In genomic region chr7:118706051-118706450, GRCm38 (mm10) we compare ENCODE assay signal across 8 mouse cellular contexts. TPM values are rescaled to one million over a fixed set of nuclear protein-coding genes. Genes with fewer than 3 reads are reported as not detected.
DNase-seq lines count a peak whose midpoint lies in the region; ATAC-seq and TF ChIP-seq lines count a peak whose summit lies in the region.

No protein-coding gene starts in this region.

- H3K9ac ChIP-seq in kidney, embryonic 16.5 days (replicated peaks; ENCODE audit: low read length) = peak overlapping the region; percentile 90
- H3K9ac ChIP-seq in hindbrain, embryonic 15.5 days = no peak overlapping the region
- no peak overlapping the region for H3K9ac ChIP-seq in midbrain, embryonic 15.5 days

- H3K9me3 ChIP-seq in kidney, embryonic 16.5 days (ENCODE audit: low read length) = no peaks in the 10 kb centered on the region
- no peaks in the 10 kb centered on the region for H3K9me3 ChIP-seq in hindbrain, embryonic 15.5 days
- H3K9me3 ChIP-seq in midbrain, embryonic 15.5 days = no peaks in the 10 kb centered on the region

- H3K36me3 ChIP-seq in kidney, embryonic 16.5 days (ENCODE audit: insufficient read depth, low read length) = 0 out of 2 replicates have a peak, but pooled peaks cover 5% of the 10 kb centered on the region
- H3K36me3 ChIP-seq in hindbrain, embryonic 15.5 days = no peaks in the 10 kb centered on the region
- H3K36me3 ChIP-seq in midbrain, embryonic 15.5 days (replicated peaks) = no peaks in the 10 kb centered on the region

- H3K4me3 ChIP-seq in kidney, embryonic 16.5 days (ENCODE audit: low read length) = peak overlapping the region; percentile 81
- peak overlapping the region; percentile 68 for H3K4me3 ChIP-seq in cortical plate, adult 2 months (ENCODE audit: insufficient read depth, low read length)
- peak overlapping the region; percentile 71 for H3K4me3 ChIP-seq in hindbrain, embryonic 15.5 days
- H3K4me3 ChIP-seq in midbrain, embryonic 15.5 days = peak overlapping the region; percentile 77

- peak overlapping the region; percentile 92 for H3K27ac ChIP-seq in kidney, embryonic 16.5 days (ENCODE audit: low read length)
- peak overlapping the region; percentile 85 for H3K27ac ChIP-seq in cortical plate, adult 2 months (ENCODE audit: insufficient read depth, low read length)
- H3K27ac ChIP-seq in hindbrain, embryonic 15.5 days (replicated peaks) = peak overlapping the region; percentile 91
- H3K27ac ChIP-seq in midbrain, embryonic 15.5 days = peak overlapping the region; percentile 93

- no peak for TF ChIP-seq POLR2A in cortical plate, adult 2 months (IDR thresholded peaks at IDR 0.05; ENCODE audit: extremely low read depth, insufficient read depth, low read length)

- H3K27me3 ChIP-seq in kidney, embryonic 16.5 days (ENCODE audit: insufficient read depth, low read length) = no peaks in the 10 kb centered on the region
- H3K27me3 ChIP-seq in hindbrain, embryonic 15.5 days = no peaks in the 10 kb centered on the region
- H3K27me3 ChIP-seq in midbrain, embryonic 15.5 days (replicated peaks) = no peaks in the 10 kb centered on the region

- peak overlapping the region; percentile 88 for H3K4me2 ChIP-seq in kidney, embryonic 16.5 days (replicated peaks; ENCODE audit: low read depth, low read length)
- peak overlapping the region; percentile 59 for H3K4me2 ChIP-seq in hindbrain, embryonic 15.5 days
- peak overlapping the region; percentile 53 for H3K4me2 ChIP-seq in midbrain, embryonic 15.5 days

- WGBS in kidney, embryonic 16.5 days = 22% methylated on average over 6 of the region's 6 CpGs
- 27% methylated on average over 6 of the region's 6 CpGs for WGBS in hindbrain, embryonic 15.5 days
- 23% methylated on average over 6 of the region's 6 CpGs for WGBS in midbrain, embryonic 15.5 days

- H3K4me1 ChIP-seq in kidney, embryonic 16.5 days (ENCODE audit: insufficient read depth, low read length) = peaks cover 27% of the 10 kb centered on the region
- H3K4me1 ChIP-seq in cortical plate, adult 2 months (ENCODE audit: control insufficient read depth, insufficient read depth, low read length) = peaks cover 11% of the 10 kb centered on the region; the same call in 1 of the 2 replicates
- H3K4me1 ChIP-seq in hindbrain, embryonic 15.5 days (replicated peaks) = peaks cover 26% of the 10 kb centered on the region
- H3K4me1 ChIP-seq in midbrain, embryonic 15.5 days = peaks cover 28% of the 10 kb centered on the region

- no peak for ATAC-seq in kidney, embryonic 16.5 days (ENCODE audit: low FRiP score, low TSS enrichment)
- ATAC-seq in hindbrain, embryonic 15.5 days (ENCODE audit: low FRiP score, low read depth) = 0 out of 2 replicates have a peak, but pooled peaks have one; percentile 1
- no peak; the same call in 1 of the 2 replicates for ATAC-seq in midbrain, embryonic 15.5 days (replicated peaks)

- no peak for DNase-seq in kidney, adult 8-10 months
- DNase-seq in c-Kit-positive CD71-positive TER-119-positive erythroid progenitor cells, embryonic 14.5 days (ENCODE audit: low spot score) = no peak
- DNase-seq in testis, postnatal 10 days (ENCODE audit: low spot score) = no peak
- no peak for DNase-seq in right cerebral cortex, postnatal 10 days (ENCODE audit: low spot score in 2 of 2)

- TF ChIP-seq CTCF in cortical plate, adult 2 months (IDR thresholded peaks at IDR 0.05; ENCODE audit: extremely low read depth, insufficient read depth, low read length) = no peak

RNA-seq across cellular contexts. Expression of gene Gde1, which starts 0.5 kb away (rescaled TPM):
- polyA plus RNA-seq in kidney, embryonic 16.5 days (2015; fragmentation: Nextera tagmentation; extraction: Ambion mirVana) = 106 and 109 TPM in 2 replicates
- 407 and 416 TPM in 2 replicates for polyA plus RNA-seq in cortical plate, adult 2 months (2012; rRNA removed)
- polyA plus RNA-seq in hindbrain, embryonic 15.5 days (2015; fragmentation: Nextera tagmentation; extraction: Ambion mirVana) = 209 and 212 TPM in 2 replicates
- polyA plus RNA-seq in midbrain, embryonic 15.5 days (2015; fragmentation: Nextera tagmentation; extraction: Ambion mirVana) = 186 and 194 TPM in 2 replicates

RNA-seq across cellular contexts. Expression of gene Ccp110, which starts 6.3 kb away (rescaled TPM):
- 20.0 and 21.1 TPM in 2 replicates for polyA plus RNA-seq in kidney, embryonic 16.5 days (2015; fragmentation: Nextera tagmentation; extraction: Ambion mirVana)
- polyA plus RNA-seq in cortical plate, adult 2 months (2012; rRNA removed) = 54.9 and 56.4 TPM in 2 replicates
- 26.2 and 27.0 TPM in 2 replicates for polyA plus RNA-seq in hindbrain, embryonic 15.5 days (2015; fragmentation: Nextera tagmentation; extraction: Ambion mirVana)
- polyA plus RNA-seq in midbrain, embryonic 15.5 days (2015; fragmentation: Nextera tagmentation; extraction: Ambion mirVana) = 29.2 and 30.1 TPM in 2 replicates

RNA-seq across cellular contexts. Expression of gene Vps35l, which starts 34.0 kb away (rescaled TPM):
- polyA plus RNA-seq in kidney, embryonic 16.5 days (2015; fragmentation: Nextera tagmentation; extraction: Ambion mirVana) = 72.8 and 81.0 TPM in 2 replicates
- 55.8 and 57.4 TPM in 2 replicates for polyA plus RNA-seq in cortical plate, adult 2 months (2012; rRNA removed)
- polyA plus RNA-seq in hindbrain, embryonic 15.5 days (2015; fragmentation: Nextera tagmentation; extraction: Ambion mirVana) = 92.4 and 94.4 TPM in 2 replicates
- 102 and 105 TPM in 2 replicates for polyA plus RNA-seq in midbrain, embryonic 15.5 days (2015; fragmentation: Nextera tagmentation; extraction: Ambion mirVana)
